Mouse (Mus musculus) duodenum, adult 2 months (tissue): ENCODE data around the gene Gm21900. TPM values are rescaled to one million over a fixed set of nuclear protein-coding genes. Genes with fewer than 3 reads are reported as not detected.

Source experiments
- polyA plus RNA-seq: library from polyadenylated mRNA; depleted of rRNA; stranded (reverse); fragments of >200 nt; gene quantifications from 2 replicates; pipeline ENCODE4 v1.2.3, GENCODE M21; 2012; ENCODE audit warnings: low replicate concordance; rRNA removed

Gm21900 gene
- not detected in 2 replicates for polyA plus RNA-seq

DNA sequence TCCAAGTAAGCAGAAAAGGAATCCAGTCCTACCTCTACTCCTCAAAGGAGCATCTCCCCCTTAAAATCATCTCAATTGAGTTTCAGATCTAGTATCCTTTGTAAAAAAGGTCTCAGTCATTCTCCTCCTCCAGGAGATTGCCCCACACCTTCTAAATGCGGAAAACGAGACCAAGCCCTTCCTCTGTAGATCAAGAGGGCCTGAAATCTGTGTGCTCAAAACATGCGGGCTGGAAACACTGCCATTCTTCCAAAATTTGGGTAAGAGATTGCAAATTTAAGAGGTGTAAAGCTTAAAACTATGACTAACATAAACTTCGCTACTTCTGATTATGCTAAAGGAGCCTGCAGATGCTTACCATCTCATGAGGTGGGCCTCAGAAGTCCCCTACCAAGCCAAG, at the start of gene Gm21900:
Gm21900 (plus strand) TSS at position 301 of the 400 bp plus-strand sequence.

Other genes with a start within 250 kb of the Gm21900 start
- gene Gm28510, start 203.6 kb upstream of the Gm21900 start, polyA plus RNA-seq: not detected in 2 replicates
- not detected in 2 replicates for gene Gm20737, start 80.3 kb upstream of the Gm21900 start, polyA plus RNA-seq
- not detected in 2 replicates for gene Gm21775, start 62.9 kb upstream of the Gm21900 start, polyA plus RNA-seq
- gene Gm20777, start 136.1 kb downstream of the Gm21900 start, polyA plus RNA-seq: not detected in 2 replicates